Mouse (Mus musculus) E14TG2a.4 (cell line): ENCODE results near the gene Tnfrsf14.

Source experiments
- CTCF ChIP-seq: conservative IDR thresholded peaks from 2 replicates; pipeline ENCODE4 v1.5.1; 2014; ENCODE audit warnings: low read length
- NANOG ChIP-seq: IDR thresholded peaks from 2 replicates; pipeline ENCODE4 v1.6.1; 2014; ENCODE audit warnings: borderline replicate concordance, low read length, mixed read lengths
- POU5F1 ChIP-seq: IDR thresholded peaks from 2 replicates; pipeline ENCODE4 v1.6.1; 2014; ENCODE audit warnings: low read length, borderline replicate concordance

- TF ChIP-seq CTCF (peak; percentile 85), NANOG (no peak), POU5F1 (no peak)
Measured at GRCm38 (mm10) chr4:154944121-154944590, 15.8 kb upstream of the Tnfrsf14 start.
